Mouse (Mus musculus) kidney, postnatal 25 days (tissue): ENCODE data around the gene Gstm7.
A peak's percentile ranks its signal among the peaks of the same experiment; 100 is the strongest.
"Not testable (repeated sequence)": the region's sequence is repeated elsewhere in the genome, so short reads cannot be mapped to it uniquely, and the experiment has no call there.

Experiments used
- DNase-seq, 2 experiments: peaks; one replicate each; pipeline ENCODE4 v3.0.0; 2021; ENCODE audit warnings: mixed read lengths in 2 of 2

Gene Gstm7

DNA sequence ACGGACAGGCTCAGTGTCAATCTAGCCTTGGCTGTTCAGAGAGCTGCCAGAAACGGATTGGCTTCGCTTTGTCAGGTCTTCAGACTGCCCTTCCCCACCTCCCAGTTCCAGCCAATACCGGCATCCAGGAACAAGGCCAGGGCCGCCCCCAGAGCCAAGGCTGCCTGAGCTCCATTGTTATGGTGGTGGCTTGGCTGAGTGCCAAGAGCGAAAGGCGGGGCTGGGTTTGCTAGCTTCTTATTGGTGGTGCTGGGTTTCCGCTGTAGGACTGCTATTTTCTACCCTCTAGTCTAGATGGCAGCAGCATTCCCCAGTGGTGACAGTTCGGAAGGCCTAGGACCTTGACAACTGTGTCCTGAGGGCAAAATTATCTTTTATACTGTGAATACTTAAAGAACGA lies at the start of gene Gstm7:
Gene Gstm7, minus strand, starts transcription at position 148 of the 400 bp plus-strand sequence.
- peak; percentile 99 for DNase-seq

DNA sequence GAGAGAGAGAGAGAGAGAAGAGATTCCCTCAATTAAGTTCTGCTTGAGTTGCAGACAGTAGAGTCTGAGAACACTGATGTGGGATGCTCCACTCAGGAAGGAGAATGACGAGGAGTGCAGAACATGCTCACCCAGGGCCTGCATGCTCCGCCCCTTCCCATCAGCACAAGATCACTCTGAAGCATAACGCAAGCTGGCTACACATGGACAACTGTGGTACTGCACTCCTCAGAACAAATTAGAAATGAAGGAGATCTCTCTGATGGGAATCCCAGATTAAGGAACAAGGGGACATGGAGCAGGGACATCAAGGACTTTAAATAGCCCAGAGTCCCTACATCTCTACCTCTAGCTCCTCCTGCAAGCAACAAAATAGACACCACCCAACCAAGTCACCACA lies 49.6 kb upstream of the Gstm7 start:
- DNase-seq, result no peak

DNA sequence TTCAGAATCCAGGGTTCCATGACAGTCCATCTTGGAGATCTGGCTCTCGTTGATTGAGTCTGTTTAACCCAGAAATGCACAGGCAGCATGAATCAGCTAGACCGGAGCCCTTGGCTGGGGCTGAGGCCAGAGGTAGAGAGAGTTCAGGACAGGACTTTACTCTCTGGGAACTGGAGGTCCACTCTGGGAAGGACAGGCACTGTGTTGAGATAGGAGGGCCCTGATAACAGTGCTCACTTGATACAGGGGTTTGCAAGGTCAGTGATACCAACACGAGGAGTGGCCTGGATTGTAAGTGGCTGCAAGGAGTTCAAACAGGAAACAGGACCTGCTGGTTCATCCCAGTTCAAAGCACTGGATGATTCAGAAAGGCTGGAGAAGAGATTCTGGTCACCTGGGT lies 46.1 kb upstream of the Gstm7 start:
- DNase-seq, result no peak

DNA sequence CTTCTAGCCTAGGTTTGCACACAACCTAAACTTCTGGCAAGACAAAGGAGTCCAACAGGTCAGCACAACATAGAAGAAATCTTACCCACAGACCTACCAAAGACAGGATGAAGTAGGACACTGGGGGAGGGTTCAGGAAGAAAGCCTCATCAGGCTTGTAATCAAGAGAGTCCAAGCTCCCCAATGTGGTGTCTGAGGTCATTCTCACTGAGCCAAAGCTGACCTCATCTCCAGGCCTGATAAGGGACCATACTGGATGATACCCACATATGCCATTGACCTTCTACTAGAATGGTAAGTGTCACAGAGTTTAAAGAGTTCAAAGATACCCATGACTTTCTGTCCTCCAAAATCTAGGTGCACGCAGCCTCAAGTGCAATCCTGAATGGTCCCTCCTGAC lies 42.6 kb upstream of the Gstm7 start:
- no peak for DNase-seq

DNA sequence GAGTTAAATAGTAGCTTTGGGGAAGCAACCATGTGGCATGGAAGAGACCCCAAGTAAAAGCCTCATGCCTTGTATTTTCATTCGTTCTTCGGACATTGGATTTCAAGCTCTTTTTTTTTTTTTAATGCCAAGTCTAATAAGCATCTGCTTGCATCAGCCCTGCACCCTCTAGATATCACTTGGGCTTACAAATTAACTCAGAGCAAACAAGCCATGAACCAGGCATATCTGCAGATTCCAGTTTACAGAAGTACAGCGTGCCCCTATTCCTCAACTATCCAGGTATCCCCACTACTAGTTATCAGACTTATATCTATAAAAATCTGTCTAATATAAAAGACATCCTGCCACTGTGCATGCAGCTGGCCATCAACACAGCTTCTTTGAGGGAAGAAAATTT lies 40.5 kb upstream of the Gstm7 start:
- DNase-seq, result no peak

DNA sequence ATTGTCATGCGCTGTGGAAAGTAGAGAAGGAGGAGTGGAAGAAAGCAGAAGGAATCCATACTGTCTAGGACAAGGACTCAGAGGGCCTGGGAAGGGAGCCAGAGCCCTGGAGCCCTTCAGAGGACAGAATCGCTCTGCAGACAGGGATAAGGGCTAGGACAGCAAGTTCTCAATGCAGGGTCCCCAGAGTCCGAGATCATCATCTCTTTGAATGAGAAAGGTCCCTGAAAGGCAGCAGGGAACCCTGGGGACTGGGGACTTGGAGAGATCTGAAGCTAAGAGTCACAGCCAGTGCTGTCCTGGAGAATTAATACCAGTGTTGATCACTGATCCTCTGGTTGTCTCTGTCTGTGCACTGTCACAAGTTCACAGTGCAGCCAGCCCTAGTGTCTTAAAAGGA lies 39.5 kb upstream of the Gstm7 start:
- DNase-seq, result not testable (repeated sequence)

DNA sequence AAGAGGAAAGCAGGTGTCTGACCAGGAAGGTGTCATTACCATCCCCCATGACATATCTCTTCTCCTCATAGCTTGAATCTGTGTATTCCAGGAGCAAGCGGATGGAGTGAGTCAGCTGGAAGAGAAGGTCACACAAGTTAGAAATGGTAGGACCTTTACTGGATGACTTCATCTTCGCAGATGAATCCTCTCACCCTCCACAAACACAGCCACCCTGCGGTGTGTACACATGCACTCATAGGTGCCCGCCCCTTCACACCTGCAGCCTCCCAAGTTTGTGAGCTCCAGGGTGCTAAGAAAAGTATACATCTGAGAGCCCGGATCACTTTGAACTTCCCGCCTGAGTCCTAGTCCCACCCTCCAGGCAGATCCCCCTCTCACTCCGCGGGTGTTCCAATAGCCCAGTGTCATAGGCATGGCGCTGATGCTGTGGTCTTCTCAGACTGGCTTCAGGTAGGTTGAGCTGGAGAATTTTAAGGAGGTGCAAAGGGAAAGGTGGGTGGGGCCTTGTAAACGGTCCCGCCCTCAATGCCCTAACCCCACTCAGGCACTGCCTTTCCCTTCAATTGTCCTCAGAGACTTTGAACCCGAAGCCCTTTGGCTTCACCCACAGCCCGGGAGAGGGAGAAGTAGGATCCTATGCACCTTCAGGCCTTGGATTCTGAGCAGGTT lies 37.2 kb upstream of the Gstm7 start, which contains the start of gene Gstm3:
Gene Gstm3, minus strand, starts transcription at position 560 of the 672 bp plus-strand sequence.
- no peak for DNase-seq

DNA sequence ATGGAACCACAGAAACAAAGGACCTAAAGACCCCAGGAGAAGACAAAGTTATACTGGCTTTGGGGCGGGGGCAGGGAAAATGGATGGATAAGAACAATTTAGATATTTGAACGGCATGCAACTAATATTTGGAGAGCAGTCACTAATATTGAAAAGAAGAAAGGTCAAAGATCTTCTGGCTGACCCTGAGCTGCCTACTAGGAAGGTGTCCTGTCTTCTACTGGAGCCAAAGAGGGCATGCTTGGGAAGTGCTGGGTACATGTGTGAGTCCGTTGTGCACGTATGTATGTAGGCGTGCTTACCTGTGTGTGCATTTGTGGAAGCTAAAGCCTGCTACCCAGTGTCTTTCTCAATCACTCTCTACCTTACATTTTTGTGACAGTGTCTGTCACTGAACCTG lies 35.0 kb upstream of the Gstm7 start:
- no peak for DNase-seq

DNA sequence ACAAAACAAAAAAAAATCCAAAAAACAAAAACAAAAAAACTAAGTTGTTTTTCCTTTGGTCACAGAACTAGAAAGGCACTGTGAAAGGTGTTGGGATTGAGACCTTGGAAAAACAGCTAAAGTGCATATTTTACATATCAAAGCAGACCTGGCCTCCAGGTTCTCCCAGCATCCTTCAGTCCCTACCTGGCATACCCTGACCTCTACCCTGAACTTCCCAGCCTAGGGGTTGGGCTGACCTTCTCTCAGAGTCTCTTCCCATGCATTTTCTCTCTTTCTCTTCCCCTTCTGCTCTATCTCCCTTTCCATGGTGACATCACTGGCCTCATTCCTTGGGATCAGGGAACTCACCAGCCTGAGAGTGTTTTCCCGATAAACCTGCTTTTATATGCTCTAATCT lies 34.0 kb upstream of the Gstm7 start:
- no peak for DNase-seq

DNA sequence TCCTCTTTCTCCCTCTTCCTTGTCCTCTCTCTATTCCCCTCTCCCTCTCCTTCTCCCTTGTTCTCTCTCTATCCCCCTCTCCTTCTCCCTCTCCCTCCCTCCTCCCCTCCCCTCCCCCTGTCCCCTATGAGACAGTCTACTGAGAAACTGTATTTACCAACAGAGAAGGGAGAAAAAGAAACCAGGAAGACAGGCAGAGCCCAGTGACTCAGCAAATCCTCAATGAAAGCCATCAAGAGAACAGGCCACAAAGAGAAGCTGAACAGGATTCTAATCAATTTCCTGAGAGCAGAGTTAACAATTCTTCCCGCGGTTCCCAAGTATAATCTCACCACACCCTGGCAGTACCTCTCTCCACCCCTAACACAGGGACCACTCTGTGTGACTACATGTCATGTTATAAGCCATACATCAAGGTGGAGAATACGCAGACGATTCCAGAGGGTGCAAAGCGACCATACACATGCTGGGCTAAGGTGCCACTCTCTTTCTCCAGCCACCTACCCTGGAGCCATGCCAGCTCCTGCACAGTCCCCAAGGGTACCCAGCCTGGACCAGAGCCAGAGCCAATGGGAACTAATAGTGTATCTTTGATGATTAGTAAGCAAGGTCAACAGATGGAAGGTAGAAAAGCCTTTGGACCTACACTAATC lies 33.2 kb upstream of the Gstm7 start:
- DNase-seq, result no peak

DNA sequence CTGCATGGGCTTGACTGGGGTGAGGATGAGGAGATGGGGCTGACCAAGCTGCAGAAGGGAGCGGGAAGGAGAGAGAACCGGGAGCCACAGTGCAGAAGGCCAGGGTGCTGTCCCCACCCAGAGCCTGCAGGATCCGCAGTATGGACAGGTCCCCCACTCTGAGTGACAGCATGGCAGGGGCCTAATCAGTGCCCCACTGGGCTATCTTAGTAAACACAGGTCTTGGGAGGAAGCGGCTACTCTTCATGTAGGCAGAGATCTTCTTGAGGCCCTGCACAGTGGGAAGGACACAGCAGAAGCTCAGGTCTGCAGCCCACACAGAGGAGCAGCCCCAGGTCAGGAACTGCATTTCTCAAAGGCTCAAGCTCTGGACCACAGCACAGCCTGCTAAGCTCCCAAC lies 32.4 kb upstream of the Gstm7 start:
- DNase-seq, result no peak

DNA sequence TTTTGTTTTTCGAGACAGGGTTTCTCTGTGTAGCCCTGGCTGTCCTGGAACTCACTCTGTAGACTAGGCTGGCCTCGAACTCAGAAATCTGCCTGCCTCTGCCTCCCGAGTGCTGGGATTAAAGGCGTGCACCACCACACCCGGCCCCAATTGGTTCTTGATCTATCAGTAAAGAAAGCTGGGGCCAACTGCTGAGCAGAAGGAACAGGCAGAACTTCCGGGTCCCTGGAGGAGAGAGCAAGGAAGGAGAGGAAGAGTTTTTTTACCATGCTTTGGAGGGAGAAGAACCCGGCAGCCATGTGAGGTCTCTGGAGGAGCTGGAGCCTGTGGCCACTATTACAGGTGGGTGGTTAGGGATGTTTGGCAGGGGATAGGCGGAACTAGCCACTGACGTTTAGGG lies 23.6 kb upstream of the Gstm7 start:
- not testable (repeated sequence) for DNase-seq

DNA sequence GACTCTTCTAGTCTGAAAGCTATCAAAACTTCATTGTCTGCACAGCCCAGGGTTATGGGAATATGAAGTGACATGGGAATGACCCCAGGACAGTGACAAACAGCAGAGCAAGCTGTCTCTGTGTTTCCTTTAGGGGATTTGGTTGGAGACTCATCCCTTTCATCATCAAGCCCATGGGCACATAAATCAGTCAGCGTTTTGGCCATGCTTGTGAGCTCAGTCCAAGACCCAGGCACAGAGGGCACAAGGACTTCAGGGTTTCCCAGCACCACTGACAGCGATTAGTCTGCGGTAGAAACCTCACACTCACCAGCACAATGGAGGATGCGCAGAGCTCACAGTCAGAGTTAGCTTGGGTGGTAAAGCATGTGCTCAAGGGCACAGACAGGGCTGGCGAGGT lies 22.3 kb upstream of the Gstm7 start:
- no peak for DNase-seq

DNA sequence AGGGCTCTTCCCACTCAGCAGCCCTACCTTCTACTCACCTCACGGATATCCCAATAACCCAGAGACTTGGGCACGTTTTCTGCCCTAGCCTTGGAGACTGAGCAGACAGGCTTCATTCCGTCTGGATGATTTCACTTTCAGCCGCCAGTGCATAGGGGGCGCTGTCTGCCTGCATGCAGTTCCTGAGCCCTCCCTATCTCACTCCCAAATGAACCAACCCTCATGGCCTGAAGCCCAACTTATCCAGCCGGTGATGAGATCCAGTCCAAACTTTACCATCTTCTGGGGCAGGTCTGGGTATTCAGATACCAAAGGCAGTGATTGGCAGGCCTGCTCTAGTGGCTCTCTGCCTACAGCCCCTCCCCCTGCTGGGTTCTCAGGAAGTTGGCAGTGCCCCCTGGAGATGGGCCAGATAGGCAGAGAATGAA lies 21.7 kb upstream of the Gstm7 start:
- peak; percentile 81 to 83 for DNase-seq

DNA sequence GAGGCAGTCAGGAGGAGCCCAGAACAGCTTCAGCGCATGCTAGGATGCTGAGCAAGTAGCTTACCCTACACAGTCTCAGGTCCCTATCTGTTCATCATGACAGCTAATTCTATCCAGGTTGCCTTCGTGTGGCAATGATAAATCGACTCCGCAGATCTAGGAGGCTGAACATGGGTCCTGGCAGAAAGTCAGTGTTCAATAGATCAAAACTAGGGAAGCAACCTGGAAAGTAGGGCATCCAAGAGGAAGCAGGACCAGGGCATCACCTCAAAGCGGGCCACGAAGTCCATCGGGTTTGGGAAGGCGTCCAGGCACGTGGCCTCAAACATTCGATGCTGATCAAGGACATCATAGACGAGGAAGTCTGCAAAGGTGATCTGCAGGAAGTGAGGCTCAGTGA lies 18.9 kb upstream of the Gstm7 start:
- no peak for DNase-seq

DNA sequence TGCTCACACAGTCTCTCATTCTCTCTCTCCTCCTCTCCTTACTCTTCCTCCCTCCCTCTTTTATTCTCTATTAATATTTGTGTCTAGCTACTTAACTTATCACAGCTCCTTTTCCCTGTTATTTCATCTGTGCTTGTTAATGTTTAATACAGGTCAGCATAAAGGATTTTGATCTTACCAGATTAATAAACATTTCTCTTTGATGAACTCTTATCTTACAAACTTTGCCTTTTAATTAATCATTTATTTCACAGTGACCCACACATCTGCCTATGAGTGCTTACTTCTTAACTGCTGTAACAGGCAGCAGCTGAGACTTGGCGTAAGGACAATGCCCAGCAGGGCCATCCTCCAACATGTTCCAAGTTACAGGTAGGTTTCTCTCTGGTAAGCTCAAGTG lies 17.8 kb upstream of the Gstm7 start:
- not testable (repeated sequence) for DNase-seq

DNA sequence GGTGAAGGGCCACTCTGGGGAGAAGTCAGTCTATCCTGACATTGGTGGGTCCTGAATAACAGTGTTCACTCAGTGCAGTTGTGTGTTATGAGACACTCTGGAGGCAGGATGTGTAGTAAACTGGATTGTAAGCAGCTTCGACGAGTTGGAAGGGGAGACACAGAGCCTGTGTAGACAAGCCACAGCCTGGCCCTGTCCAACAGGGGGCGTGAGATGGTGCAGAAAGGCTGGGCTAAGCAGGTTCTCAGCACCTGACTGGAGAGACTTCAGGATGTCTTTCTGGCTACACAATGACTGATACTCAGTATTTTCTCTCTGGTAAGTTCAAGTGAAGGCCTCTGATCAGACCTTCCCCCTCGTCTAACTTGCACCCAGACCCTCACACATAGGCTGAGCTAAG lies 14.1 kb upstream of the Gstm7 start:
- no peak for DNase-seq

DNA sequence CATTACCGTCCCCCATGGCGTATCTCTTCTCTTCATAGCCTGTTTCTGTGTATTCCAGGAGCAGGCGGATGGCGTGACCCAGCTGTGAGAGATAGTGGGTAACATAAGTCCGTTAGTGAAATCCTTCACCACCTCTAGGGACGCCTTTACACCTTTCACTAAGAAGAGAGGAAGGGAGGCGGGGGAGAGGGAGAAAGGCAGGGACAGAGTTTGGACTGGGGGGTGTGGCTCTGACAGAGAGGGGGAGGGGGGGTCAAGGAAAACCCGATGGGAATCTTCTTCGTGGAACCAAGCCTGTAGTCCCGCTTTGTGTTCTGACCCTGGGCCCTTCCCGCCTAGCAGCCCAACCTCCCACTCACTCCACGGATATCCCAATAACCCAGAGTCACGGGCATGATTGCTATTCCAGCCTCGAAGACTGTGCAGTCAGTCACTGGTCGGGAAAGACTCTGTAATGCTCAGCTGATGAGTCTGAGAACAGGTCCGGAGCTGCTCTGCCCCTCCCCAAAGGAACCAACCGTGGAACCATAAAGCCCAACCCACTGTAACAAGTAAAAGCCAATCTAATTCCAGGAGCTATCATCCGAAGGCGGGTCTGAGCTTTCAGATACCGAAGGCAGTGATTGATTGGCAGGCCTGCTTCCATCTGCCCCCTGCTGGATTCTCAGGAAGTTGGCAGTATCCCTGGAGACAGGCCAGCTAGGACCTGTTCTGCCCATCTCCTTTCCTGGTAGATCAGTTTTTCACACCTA lies 11.8 kb upstream of the Gstm7 start, which contains the start of gene Gstm6:
Gene Gstm6, minus strand, starts transcription at position 511 of the 752 bp plus-strand sequence.
- peak; percentile 53 to 76 for DNase-seq

DNA sequence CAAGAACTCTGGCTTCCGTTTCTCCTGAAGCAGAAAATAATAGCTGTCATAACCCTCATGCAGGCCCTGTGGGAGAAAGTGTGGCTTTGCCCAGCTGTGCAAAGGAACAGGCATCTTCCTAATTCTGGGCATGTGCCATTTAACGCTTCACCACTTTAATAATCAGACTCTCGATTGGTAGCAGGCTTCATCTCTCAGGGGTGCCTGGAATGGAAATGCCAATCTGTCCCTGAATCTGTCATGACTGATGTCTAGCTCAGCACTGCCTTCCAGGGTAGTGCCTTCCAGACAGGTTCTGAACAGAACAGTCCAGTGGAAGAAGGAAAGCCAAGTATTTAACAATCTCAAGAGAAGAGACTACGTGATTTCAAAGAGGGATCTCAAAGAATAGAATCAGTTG lies 9.6 kb upstream of the Gstm7 start:
- DNase-seq, result no peak

DNA sequence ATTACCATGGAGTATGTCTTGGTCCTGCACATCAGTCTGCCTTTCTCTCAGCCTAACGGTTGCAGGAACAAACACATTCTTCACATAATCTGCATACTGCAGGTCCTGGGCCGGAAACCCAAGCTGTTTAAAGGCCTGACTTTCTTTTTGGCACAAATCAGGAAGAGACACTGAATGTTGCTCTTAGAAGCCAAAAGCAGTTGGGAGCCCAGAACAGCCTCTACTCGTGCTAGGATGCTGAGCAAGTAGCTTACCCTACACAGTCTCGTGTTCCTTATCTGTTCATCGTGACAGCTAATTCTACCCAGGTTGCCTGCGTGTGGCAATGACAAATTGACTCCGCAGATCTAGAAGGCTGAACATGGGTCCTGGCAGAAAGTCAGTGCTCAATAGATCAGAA lies 8.9 kb upstream of the Gstm7 start:
- no peak for DNase-seq

DNA sequence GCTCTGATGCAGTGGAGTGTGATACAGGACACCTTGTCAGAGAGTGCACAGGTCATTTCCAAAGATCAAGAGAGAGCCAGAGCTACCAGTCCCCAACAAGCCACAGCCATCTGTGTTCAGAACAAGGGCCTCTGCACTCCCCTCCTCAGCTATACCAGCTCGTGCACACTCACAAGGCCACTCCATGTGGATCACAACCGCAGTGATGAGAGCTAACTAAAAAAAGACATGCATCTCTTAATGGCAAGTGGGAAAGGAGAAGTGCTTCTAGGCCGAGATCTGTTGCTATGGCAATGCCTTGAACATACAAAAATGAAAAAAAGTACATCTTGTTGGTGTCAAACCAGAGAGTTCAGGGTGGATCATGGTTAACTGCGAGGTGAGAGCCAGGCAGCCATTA lies 8.2 kb upstream of the Gstm7 start:
- DNase-seq, result no peak

DNA sequence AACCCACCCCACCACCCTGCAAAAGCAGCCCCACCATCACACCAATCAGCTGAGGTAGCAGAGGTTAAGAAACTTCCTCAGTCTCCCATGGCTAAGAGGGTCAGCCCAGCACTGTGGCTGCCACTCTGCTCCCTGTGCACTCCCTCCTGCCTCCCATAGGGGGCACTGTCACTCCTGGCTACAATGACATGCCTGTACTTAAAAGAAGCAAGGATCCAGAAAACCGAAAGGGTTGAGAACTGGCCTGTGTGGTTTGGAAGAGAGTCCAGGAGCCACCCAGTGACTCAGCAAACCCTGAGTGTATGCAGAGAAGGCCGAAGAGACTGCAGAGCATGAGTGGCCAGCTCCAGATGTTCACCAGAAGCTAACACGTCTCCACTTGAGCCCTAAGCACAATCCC lies 7.8 kb upstream of the Gstm7 start:
- DNase-seq, result peak; percentile 76 to 80

DNA sequence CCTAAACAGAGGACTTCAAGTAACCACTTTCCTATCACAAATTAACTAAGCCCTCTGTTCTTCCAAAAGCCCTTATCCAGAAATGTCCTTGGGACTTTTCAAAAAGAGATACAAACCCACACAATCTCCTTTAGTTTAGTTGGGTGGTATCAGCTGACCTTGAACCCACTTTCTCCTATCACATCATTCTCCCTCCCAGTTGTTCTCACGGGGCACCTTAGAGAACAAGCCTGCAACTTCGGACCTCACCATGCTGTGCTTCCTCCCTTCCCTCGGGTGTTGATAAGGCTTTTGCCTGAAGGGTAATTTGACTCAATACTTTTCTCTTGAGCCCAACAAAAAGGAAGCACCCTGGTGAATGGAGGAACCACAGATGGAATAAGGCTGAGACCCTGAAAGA lies 4.3 kb upstream of the Gstm7 start:
- no peak for DNase-seq

DNA sequence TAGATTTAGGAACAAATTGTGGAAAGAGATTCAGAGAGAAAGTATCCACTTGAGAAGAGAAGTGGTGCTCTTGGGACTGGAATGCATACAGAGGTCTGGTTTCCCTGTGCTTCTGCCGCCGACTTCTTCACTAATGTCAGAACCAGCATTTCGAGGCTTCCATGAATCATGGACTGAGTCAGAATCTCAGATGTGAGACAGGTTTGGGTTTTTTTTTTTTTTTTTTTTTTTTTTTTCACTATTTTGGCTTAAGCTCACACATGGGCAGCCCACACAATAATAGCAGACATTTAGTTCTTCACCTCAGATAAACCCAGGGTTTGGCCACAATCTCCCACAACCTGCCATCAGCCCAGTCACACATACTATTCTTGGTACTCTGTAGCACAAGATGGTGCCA lies 3.7 kb upstream of the Gstm7 start:
- DNase-seq, result no peak
